Mouse (Mus musculus) hindbrain, postnatal 0 days (tissue): ENCODE results near the gene Bbs9. TPM values are rescaled to one million over a fixed set of nuclear protein-coding genes. Genes with fewer than 3 reads are reported as not detected.
A peak's percentile ranks its signal among the peaks of the same experiment; 100 is the strongest.

Source experiments
- ATAC-seq: fragments of 200-750 bp; cut with Nextera tagmentation; 2 replicates; pipeline ENCODE4 v1.8.0; 2017; ENCODE audit warnings: mild to moderate bottlenecking, moderate TSS enrichment, moderate library complexity
- DNase-seq: peaks from one replicate; pipeline ENCODE4 v3.0.0-alpha.2; 2015; ENCODE audit warnings: low spot score
- H3K27ac ChIP-seq: fragments of 300-500 bp; sonication (generic); 2 replicates; pipeline ENCODE4 v1.5.1; 2014; ENCODE audit warnings: mild to moderate bottlenecking
- H3K27me3 ChIP-seq: fragments of 300-500 bp; sonication (generic); 2 replicates; pipeline ENCODE4 v1.6.1; 2014; ENCODE audit warnings: low read length, mixed read lengths; ENCODE audit not compliant: insufficient read depth
- H3K36me3 ChIP-seq: fragments of 300-500 bp; sonication (generic); 2 replicates; pipeline ENCODE4 v1.6.1; 2014; ENCODE audit warnings: low read length, mixed read lengths; ENCODE audit not compliant: insufficient read depth
- H3K4me1 ChIP-seq: fragments of 300-500 bp; sonication (generic); 2 replicates; pipeline ENCODE4 v1.6.1; 2014; ENCODE audit warnings: antibody characterized with exemption, low read length, mixed read lengths; ENCODE audit not compliant: insufficient read depth
- H3K4me2 ChIP-seq: fragments of 300-500 bp; sonication (generic); 2 replicates; pipeline ENCODE4 v1.6.1; 2014; ENCODE audit warnings: low read depth, mild to moderate bottlenecking, low read length, moderate library complexity, mixed read lengths
- H3K4me3 ChIP-seq: fragments of 300-500 bp; sonication (generic); 2 replicates; pipeline ENCODE4 v1.5.1; 2014; ENCODE audit warnings: low read length
- H3K9ac ChIP-seq: fragments of 300-500 bp; sonication (generic); replicated peaks from 2 replicates; pipeline ENCODE4 v1.6.1; 2014; ENCODE audit warnings: mild to moderate bottlenecking, low read length, moderate library complexity, mixed read lengths
- H3K9me3 ChIP-seq: fragments of 300-500 bp; sonication (generic); 2 replicates; pipeline ENCODE4 v1.6.1; 2016; ENCODE audit warnings: low read length, mixed read lengths
- CTCF ChIP-seq: IDR thresholded peaks from 2 replicates; pipeline ENCODE4 v1.5.1; 2016; ENCODE audit warnings: antibody characterized with exemption, control low read depth, low read depth
- WGBS: fragments of 180-500 bp; shearing (Covaris S2); extraction: QIAGEN DNeasy Blood & Tissue Kit; methylation state at CpG from one replicate; pipeline ENCODE4 v1.1.7; 2014; 5-methylcytosine and 5-hydroxymethylcytosine counted together
- polyA plus RNA-seq: library from polyadenylated mRNA; unstranded; fragments of >200 nt; fragmentation: Nextera tagmentation; extraction: Ambion mirVana; gene quantifications from 2 replicates; pipeline ENCODE4 v1.2.1, GENCODE M21; 2015
- total RNA-seq: library from RNA; depleted of rRNA; stranded (reverse); fragments of >200 nt; gene quantifications from 2 replicates; pipeline ENCODE4 v1.2.3, GENCODE M21; 2014

The Bbs9 gene
- total and polyA plus RNA-seq, 2 experiments from 2014 or later = 15.2 to 27.5 TPM

GRCm38 (mm10) chr9:22732646-22733045 lies 257.1 kb downstream of the Bbs9 start:
- Histone ChIP-seq H3K9ac (no peak overlapping the region), H3K27me3 (no peaks in the 10 kb centered on the region), H3K4me3 (no peak overlapping the region), H3K27ac (no peak overlapping the region), H3K9me3 (no peaks in the 10 kb centered on the region), H3K4me2 (no peak overlapping the region), H3K4me1 (no peaks in the 10 kb centered on the region), H3K36me3 (no peaks in the 10 kb centered on the region)
- DNase-seq (no peak), ATAC-seq (no peak)
- TF ChIP-seq CTCF = no peak
- 65% methylated on average over 1 of the region's 1 CpGs for WGBS

DNA sequence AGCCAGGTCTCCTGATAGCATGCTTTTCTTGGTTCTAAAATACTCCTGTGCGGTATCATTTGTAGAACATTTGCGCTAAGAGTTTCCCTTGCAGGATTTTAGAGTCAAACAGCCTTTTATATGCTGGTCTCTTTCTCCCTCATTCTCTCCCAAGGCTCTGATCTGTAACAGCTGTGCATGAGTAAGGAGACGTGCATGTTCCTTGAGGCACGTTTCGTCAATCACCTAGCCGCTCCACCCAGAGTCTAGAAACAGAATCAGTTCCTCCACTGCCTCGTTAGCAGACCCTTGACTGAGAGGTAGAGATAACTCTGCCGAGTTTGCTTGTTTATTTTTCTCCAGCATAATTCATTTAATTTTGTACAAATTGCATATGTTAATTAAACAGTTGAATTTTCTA lies 259.4 kb downstream of the Bbs9 start:
- H3K27ac ChIP-seq = no peak overlapping the region
- ATAC-seq = no peak
- no peak for DNase-seq
- no peak overlapping the region for H3K9ac ChIP-seq
- 0 out of 2 replicates have a peak overlapping the region, but pooled peaks have one; percentile 13 for H3K4me2 ChIP-seq
- no peaks in the 10 kb centered on the region for H3K36me3 ChIP-seq
- H3K9me3 ChIP-seq = no peaks in the 10 kb centered on the region
- no peaks in the 10 kb centered on the region for H3K4me1 ChIP-seq
- H3K4me3 ChIP-seq = no peak overlapping the region
- H3K27me3 ChIP-seq = no peaks in the 10 kb centered on the region
- TF ChIP-seq CTCF = no peak
- 60% methylated on average over 8 of the region's 8 CpGs for WGBS

GRCm38 (mm10) chr9:22735385-22735784 lies 259.9 kb downstream of the Bbs9 start:
- DNase-seq = no peak
- Histone ChIP-seq H3K4me2 (0 out of 2 replicates have a peak overlapping the region, but pooled peaks have one; percentile 13), H3K4me1 (no peaks in the 10 kb centered on the region), H3K27me3 (no peaks in the 10 kb centered on the region), H3K4me3 (no peak overlapping the region), H3K9ac (no peak overlapping the region), H3K9me3 (no peaks in the 10 kb centered on the region), H3K27ac (no peak overlapping the region), H3K36me3 (no peaks in the 10 kb centered on the region)
- TF ChIP-seq CTCF = no peak
- WGBS = 22% methylated on average over 8 of the region's 8 CpGs
- ATAC-seq = no peak

DNA sequence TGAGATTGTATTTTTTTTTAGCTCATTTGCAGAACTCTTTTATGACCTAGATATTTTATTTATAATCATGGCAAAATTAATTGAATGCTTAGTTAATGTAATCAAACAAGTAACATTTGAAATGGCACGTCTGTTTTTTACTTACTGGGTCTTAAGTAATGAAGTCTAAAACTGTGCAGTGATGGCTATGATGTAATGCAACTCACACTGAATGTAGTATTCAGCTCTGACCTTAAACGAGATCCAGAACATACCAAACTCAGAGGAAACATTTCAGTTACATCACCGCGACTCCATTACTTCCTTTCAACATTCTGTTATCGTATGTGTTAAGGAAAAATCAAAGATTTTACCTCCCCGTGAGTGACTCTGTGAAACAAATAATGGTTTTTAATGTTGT lies 262.4 kb downstream of the Bbs9 start:
- 84% methylated on average over 6 of the region's 6 CpGs for WGBS
- no peaks in the 10 kb centered on the region for H3K27me3 ChIP-seq
- no peaks in the 10 kb centered on the region for H3K9me3 ChIP-seq
- no peak for ATAC-seq
- no peak overlapping the region for H3K4me2 ChIP-seq
- no peak overlapping the region for H3K27ac ChIP-seq
- H3K9ac ChIP-seq = no peak overlapping the region
- H3K4me3 ChIP-seq = no peak overlapping the region
- no peak for TF ChIP-seq CTCF
- no peaks in the 10 kb centered on the region for H3K36me3 ChIP-seq
- H3K4me1 ChIP-seq = no peaks in the 10 kb centered on the region
- no peak for DNase-seq

- no peaks in the 10 kb centered on the region for H3K4me1 ChIP-seq
- H3K4me2 ChIP-seq = no peak overlapping the region
- no peaks in the 10 kb centered on the region for H3K9me3 ChIP-seq
- no peak overlapping the region for H3K4me3 ChIP-seq
- H3K36me3 ChIP-seq = no peaks in the 10 kb centered on the region
- TF ChIP-seq CTCF = no peak
- 89% methylated on average over 3 of the region's 3 CpGs for WGBS
- ATAC-seq (no peak), DNase-seq (no peak)
- H3K9ac ChIP-seq = no peak overlapping the region
- H3K27me3 ChIP-seq = no peaks in the 10 kb centered on the region
- no peak overlapping the region for H3K27ac ChIP-seq
Measured at GRCm38 (mm10) chr9:22738861-22739260, 263.3 kb downstream of the Bbs9 start.

DNA sequence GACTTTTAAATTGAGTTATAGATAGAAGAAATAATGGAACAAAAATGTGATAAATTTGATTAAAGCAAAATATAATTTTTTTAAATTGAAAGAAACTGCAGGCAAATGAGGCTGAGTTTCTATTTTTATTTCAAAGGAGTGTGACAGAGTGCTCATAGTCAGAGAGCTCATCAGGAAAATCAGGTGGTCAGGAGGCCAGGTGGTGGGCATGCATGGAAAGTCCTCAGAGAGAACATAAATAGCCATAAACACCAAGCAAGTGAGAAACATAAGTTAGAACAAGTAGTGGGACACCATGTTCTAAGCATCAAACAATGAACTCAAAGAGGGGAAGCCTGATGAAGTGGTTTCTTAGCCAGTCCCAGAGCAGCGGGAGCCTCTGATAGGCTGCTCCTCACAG lies 266.5 kb downstream of the Bbs9 start:
- Histone ChIP-seq H3K9ac (no peak overlapping the region), H3K4me3 (no peak overlapping the region), H3K9me3 (no peaks in the 10 kb centered on the region), H3K27me3 (no peaks in the 10 kb centered on the region), H3K4me2 (no peak overlapping the region), H3K4me1 (no peaks in the 10 kb centered on the region), H3K36me3 (no peaks in the 10 kb centered on the region), H3K27ac (no peak overlapping the region)
- 100% methylated on average over 1 of the region's 1 CpGs for WGBS
- ATAC-seq (no peak), DNase-seq (no peak)
- no peak for TF ChIP-seq CTCF

DNA sequence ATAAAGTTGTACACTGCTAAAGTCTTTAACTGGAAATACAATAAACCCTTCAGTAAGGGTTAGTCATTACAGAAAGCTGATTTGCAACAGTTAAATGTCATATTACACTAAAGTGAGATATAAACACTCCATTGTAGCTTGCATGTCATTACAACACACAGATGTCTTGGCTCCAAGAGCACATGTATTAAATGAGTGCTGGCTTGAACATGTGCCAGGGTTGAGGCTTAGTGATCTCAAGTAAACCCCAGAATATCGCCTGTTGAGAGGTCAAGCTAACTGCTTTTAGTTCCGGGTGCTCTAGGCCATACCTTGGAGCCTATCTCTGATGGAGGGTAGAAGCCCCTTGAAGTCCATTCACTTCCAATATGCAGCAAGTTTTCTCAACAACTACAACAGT lies 273.1 kb downstream of the Bbs9 start:
- no peak for DNase-seq
- H3K9ac ChIP-seq = no peak overlapping the region
- H3K36me3 ChIP-seq = no peaks in the 10 kb centered on the region
- no peak overlapping the region for H3K27ac ChIP-seq
- H3K4me2 ChIP-seq = no peak overlapping the region
- 76% methylated on average over 2 of the region's 2 CpGs for WGBS
- ATAC-seq = no peak
- H3K9me3 ChIP-seq = no peaks in the 10 kb centered on the region
- H3K4me1 ChIP-seq = no peaks in the 10 kb centered on the region
- no peaks in the 10 kb centered on the region for H3K27me3 ChIP-seq
- no peak for TF ChIP-seq CTCF
- H3K4me3 ChIP-seq = no peak overlapping the region
